Mouse (Mus musculus): Measurements from ENCODE around the gene Lmod3.

Lmod3 gene

DNA sequence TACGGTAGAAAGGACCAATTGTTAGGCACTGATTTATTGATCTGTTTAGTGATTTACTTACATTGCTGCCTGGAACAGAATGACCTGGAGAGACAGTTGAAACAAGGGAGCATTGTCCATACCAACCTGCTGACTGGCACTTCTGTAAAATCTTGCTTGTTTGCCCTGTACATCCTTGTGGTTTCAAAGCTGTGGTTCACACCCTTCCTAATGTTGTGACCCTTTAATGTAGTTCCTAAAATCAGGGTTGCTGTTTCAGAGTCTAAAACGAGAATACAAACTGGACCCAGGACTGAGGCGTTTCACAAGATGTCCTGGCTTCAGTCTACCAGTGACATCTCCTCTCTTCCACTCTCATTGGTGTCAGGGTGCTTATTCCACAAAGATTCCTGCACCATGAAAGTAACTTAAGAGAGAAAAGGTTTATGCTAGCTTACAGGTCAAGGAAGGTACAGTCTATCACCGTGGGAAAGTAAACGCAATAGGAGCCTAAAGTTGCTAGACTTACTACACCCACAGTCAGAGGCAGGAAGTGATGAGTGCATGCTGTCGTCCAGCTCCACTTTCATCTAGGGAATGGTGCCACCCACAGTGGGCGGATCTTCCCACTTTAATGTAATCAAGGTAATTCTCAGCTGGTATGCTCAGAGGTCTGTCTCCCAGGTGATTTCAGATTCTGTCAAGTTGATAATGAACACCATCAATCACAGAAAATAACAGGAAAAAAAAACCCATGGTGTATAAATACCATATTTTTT is 17.5 kb downstream of the Lmod3 start:
- in situ Hi-C loops (cut with MboI, MseI): no loop called here

DNA sequence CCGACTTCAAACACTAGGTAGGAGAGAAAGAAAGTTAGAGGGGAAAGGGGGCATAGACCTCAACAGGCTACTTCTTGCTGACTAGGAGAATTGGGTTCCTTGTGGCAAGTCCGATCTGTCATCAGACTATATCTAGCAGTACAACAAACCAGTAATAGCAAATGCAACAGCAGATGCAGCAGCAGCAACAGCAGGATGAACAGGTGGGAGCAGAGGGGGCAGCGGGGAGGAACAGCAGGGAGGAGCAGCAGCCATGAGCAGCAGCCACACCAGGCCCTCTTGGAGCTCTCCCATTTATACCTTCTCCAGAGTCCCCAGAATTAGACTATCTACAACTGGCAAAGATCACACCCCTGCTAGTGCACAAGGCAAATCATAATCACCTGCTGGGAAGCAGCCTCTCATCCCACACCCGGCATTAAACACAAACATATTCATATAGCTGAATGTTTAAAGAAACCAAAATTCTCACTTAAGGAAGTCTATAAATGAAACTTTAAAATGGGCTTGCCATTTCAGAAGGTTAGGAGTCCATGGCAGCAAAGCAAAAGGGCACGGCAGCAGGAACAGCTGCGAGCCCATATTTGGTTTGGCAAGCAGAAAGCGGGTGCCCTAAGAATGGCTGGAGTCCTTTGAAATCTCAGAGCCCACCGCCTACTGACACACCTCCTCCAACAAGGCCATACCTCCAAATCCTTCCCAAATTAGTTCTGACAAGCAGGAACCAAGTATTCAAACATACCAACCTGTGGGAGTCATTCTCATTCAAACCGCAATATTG is 25.3 kb downstream of the Lmod3 start:
- in situ Hi-C loops (cut with MboI, MseI): no loop called here

DNA sequence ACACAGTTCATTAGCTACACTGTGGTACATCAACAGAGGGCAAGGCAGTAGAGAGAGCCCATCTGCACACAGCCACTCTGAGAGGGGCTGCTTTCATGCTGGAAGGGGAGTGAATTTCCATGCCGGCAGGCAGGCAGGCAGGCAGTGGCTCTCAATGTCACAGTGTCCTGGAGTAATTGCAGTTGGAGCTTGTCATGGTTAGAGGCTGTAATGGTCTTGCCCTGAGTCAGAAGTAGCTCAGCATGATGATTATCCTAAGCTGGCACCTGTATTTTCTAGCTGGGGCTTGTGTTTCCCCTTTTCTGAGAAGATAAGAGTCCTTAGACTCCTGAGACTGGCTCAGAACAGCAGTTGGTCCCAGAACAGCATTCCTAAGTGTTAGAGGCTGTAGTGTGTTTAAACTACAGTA is 26.5 kb downstream of the Lmod3 start:
- in situ Hi-C loops (cut with MboI, MseI): no loop called here

DNA sequence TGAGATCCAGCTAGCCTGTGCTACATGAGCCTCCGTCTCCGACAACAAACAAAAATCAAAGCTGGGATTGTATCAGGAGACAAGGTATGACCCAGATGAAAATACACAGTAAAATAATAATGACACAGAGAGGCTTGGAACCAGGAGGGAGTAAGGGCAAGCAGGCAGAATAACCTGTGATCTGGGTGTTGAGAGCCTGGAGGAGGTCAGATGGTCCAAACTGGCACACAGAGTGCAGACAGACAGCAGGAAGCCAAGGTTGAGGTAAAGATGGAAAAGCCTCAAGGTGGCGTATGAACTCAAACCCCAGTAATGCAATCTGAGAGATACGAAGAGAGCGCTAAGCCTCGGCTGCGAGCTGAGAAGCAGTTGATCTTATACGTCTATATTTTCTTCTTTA is 28.1 kb downstream of the Lmod3 start:
- in situ Hi-C loops (cut with MboI, MseI): no loop called here

DNA sequence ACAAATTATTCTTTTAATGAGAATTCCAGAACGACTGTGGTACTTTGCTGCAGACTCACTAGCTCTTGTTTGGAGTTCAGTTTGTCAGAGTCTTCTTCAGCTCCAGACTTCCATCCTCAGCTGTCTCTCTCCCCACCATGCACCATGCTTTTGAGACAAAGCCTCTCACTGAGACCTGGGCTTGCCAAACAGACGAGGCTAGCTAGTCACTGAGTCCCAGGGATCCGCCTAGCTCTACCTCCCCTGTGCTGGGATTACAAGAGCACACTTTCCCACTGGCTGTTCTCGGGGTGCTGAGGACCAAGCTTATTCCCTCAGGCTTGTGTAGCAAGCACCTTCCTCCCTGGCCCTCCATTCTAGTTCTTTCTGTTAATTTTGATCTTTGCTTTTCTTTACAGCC is 29.0 kb downstream of the Lmod3 start:
- in situ Hi-C loops (cut with MboI, MseI): no loop called here

DNA sequence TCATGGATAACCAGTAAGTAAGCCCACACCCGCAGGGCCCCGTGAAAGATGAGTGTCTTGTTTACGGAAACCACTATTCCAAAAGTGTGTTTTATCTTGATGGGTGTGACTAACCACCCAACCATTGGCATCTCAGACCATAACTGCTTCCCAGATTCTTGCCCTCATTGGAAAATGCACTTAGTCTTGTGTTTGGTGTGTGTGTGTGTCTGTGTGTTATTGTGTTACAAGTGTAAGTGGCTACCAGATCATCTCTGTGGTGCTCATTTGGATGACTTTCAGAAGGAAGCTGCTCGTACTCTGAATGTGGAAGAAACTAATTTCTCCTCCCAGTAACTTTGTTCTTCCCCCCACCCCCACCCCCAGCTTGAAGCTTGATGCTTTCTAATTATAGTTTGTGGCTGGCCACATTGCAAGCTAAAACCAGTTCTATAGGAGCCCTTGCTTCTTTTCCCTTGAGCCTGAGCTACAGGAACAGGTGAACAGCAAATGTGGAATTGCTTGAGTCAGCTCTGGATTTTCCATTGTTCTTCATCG is 29.6 kb downstream of the Lmod3 start:
- in situ Hi-C loops (cut with MboI, MseI): no loop called here

DNA sequence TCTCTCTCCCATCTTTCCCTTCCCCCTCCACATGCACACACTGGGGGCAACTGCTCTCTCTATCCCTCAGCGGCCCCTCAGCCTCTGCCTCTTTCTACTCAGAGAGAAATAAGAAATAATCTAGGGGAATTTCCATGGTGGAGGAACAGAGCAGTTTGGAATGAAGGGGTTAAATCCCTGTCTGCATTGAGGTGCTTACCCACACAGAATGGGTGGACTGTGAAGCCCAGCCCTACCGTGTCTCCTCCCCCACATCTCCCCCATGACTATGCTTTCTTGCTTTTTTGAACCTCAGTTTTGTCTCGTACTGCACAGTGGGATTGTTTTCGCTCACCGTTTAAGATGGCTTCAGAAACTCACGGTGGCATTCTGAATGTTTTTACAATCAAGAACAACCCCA is 30.2 kb downstream of the Lmod3 start:
- in situ Hi-C loops (cut with MboI, MseI): no loop called here

DNA sequence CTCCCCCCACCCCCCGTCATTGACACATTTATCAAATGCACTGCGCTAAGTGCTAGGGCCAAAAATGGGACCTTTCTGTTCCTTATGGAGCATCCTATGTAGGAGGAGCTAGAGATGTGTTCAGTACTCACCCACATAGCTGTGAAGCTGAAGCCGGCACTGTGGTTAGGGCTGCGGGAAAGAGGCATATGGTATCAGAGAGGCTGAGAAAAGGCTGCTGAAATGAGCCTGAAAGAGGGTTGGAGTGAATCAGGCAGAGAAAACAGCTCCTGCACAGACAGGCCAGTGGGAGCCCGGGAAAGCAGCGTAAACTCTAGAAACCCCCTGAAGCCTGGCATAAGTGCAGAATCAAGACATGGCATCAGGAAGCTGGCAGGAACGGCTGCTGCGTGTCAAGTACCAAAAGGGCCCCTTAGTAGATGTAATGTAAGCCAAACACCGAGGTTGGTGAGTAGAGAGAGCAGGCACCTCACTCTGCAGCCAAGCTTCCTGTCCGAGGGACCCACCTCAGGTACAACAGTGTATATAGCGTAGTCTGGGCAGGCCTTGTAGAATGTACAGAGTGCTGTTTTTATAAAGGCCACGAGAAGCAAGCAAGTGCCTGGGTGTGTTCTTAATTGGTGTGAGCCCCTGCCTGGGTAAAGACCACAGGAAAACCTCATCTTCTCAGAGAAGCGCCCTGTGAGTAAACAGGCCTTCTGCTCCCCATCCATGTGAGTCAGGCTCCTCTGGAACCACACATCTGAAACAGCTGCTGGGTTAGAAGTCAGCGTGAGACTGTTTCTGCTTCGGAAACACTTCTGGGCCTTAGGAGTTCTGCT is 31.1 kb downstream of the Lmod3 start:
- in situ Hi-C loops (cut with MboI, MseI): no loop called here

DNA sequence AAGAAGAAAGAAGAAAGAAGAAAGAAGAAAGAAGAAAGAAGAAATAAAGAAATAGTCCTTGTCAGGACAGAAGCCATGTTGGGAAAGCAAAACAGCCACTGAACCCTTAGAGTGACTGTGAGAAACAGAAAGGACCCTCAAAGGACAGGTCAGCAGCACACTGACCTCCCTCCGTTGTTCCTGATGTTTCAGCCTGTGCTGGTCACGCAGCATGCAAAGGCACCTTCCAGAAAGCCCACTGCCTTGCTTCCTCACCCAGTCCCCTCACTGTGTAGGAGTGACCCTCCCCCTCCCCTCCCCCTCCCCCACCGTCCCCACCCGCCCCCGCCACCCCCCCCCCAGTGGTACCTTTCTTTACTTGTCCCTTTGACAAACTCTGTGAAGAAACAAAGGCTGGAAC is 31.9 kb downstream of the Lmod3 start:
- in situ Hi-C loops (cut with MboI, MseI): no loop called here

DNA sequence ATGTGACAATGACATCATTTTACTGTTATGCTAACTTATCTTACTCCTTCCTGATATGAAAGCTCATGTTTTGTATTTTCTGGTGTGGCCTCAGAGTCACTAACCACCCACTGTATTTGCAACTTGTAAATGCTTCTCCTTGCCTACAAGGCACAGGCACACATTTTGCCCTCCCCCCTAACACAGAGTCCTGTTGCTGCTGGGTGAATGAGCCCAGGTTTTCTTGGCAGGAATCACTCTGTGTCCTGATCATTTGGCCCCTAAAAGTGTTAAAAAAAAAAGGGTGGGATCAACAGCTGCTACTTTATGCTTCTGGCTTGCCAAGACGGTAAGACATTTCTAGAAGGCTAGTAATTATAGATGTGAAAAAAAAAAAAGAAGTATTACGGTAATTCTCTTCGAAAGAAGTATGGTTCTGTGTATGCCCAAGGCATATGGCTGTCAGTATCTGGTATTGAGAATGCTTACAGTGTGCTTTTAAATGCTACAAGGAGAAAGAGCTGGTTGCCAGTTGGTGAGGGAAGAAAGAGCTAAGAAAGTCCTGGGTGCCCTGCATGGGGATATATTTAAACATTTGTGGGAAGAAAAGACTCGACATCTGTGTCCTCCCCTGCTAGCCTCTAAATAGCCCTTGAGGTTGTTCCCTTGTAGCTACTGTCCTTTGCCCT is 36.3 kb downstream of the Lmod3 start:
- in situ Hi-C loops (cut with MboI, MseI): loop anchor here (10.0 kb wide), 1 partner anchor 79 kb away; no protein-coding TSS in a partner anchor

DNA sequence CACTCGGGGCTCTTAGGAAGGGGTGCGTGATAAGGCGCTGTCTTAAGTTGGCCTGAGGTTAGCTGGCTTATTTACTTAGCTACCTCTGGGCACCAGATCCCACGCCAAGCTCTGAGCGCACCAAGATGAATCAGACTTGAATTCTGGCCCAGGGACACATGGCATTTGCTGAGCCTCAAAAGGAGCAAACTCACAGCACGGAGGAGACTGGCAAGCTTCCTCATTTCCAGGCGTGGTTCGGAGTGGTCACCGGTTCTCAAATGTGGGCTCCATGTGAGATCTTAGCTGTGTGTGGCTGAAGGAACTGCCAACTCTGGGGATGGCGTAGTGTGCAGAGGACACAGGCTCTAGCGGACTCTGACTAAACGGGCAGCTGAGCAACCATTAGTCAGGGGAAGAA is 40.6 kb downstream of the Lmod3 start:
- in situ Hi-C loops (cut with MboI, MseI): loop anchor here (10.0 kb wide), 1 partner anchor 83 kb away; no protein-coding TSS in a partner anchor

DNA sequence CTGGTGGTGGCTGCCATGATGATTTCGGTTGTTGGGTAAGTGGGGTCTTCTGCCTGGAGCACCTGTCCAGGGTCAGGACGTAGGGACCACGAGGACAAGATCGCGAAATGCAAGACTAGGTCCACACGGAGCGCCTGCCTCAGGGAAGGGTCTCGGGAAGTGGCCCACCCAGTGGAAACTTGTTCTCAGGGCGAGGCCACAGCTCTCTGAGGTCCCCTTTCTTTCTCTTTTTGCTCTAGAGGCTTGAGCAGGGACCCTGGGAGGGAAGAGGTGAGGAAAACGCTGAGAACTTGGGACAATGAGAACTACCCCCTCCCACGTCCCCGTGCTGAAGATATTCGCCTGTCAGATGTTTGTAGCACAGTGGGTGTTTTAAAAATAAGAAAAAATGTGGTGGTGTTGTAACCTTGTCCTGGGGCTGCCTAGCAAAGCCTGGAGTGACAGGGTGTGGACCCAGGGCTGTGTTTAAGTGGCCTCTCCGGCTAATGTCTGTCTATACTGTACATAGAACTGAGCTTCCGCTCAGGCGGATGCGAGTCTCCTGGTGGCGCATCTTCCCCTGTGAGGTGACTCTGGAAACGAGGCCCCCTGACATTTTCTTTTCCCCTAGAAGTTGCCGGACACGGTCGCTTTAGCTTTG is 41.5 kb downstream of the Lmod3 start:
- in situ Hi-C loops (cut with MboI, MseI): loop anchor here (10.0 kb wide), 1 partner anchor 84 kb away; no protein-coding TSS in a partner anchor

DNA sequence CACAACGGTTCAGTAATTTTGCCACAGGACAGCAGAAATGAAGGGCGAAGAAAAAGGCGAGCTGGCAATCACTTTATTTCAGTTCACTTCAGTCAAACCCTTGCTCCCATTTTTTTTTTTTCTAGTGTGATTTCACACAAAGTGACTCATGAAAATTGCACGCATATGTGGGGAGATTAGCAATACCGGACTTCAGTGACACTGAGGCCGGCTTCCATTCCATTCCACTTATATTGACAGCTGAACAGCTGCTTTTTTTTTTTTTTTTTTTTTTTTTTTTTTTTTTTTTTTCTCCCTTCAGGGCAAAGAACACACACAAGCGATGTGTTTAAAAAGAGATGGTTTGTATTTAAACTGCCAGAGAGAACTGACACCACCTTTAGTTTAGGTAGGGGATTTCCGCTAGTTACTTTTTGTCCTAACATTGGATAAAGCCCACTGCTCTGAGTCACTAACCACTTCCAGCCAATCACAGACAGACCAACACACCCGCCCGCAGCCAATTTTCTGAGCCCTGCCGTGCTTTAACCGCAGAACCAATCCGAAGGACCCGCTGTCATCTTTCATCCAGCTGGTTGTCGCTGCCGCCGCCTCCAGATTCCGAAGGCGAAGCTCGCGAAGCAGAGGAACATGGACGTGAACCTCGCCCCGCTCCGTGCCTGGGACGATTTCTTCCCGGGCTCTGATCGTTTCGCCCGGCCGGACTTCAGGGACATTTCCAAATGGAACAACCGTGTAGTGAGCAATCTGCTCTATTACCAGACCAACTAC is 42.2 kb downstream of the Lmod3 start, which contains the start of gene Arl6ip5:
Gene Arl6ip5 (plus strand): TSS at position 499 of the 771 bp plus-strand sequence.
- in situ Hi-C loops (cut with MboI, MseI): loop anchor here (10.0 kb wide), 1 partner anchor 84 kb away; no protein-coding TSS in a partner anchor

DNA sequence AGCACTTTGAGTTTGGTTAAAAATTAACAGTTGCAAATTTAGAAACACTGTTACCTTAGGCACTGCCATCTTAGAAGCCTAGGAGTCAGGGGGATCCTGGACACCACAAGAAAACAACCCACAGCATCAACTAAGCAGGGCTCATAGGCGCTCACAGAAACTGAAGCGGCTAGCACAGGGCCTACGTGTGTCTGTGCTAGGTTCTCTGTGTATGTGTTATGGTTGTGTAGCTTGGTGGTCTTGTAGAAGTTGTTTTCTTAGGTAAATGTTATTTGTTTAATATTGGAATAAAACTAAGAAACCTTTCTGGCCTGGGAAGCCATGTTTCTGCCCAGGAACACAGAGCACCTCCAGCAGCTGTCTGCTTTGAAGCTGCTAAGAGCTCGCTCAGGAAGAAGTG is 42.8 kb downstream of the Lmod3 start:
- in situ Hi-C loops (cut with MboI, MseI): loop anchor here (5.0 to 10.0 kb wide), 2 partner anchors 85 to 103 kb away; no protein-coding TSS in a partner anchor

DNA sequence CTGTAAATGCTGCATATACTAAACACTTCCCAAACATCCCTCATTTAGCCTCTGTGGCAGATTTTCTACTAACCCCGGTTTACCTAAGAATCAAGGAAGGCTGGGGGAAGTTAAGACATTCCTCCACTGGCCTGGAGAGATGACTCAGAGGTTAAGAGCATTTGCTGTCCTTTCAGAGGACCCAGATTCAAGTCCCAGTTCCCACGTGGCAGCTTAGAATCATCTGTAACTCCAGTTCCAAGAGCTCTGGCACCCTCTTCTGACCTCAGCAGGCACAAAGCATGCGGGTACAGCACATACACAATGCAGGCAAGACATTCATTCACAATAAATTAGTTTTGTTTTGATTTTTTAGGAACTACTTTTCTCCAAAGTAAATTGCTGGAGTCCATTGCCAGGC is 43.4 kb downstream of the Lmod3 start:
- in situ Hi-C loops (cut with MboI, MseI): loop anchor here (5.0 kb wide), 1 partner anchor 103 kb away; no protein-coding TSS in a partner anchor

DNA sequence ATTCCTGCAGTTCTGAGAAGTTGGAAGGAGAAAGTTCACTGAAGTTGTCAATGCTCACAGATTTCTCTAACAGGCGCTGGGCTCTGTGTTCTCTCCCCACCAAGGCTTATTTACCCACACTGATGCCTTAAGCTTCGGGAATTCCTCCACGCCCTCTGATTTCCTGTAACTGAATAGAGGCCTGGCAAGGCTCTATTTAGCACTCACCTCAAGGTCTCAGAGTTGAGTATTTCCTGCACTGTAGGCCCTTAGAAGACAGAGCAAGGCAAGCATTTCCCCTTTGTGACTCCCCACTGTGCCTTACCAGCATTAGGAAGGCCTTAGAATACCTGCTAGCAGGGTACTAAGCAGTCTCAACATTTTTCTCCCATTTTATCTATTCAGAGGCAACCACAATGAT is 44.2 kb downstream of the Lmod3 start:
- in situ Hi-C loops (cut with MboI, MseI): loop anchor here (5.0 kb wide), 1 partner anchor 104 kb away; no protein-coding TSS in a partner anchor

DNA sequence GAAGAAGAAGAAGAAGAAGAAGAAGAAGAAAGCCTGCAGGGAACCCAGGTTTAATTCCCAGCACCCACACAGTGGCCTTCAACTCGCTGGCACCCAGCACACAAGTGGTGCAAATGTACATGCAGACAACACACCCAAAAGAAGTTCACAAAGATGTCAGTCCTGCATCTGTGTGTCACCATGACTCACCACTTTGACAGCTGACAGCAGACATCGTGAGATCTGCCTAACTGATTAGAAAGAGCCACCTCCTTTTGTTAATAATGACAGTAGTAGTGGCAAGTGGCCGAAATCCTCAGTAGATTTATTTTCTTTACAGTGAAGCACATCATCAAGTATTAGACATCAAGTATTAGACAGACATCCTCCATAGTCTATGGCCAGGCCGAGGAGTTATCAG is 45.5 kb downstream of the Lmod3 start:
- in situ Hi-C loops (cut with MboI, MseI): loop anchor here (5.0 kb wide), 1 partner anchor 105 kb away; no protein-coding TSS in a partner anchor

DNA sequence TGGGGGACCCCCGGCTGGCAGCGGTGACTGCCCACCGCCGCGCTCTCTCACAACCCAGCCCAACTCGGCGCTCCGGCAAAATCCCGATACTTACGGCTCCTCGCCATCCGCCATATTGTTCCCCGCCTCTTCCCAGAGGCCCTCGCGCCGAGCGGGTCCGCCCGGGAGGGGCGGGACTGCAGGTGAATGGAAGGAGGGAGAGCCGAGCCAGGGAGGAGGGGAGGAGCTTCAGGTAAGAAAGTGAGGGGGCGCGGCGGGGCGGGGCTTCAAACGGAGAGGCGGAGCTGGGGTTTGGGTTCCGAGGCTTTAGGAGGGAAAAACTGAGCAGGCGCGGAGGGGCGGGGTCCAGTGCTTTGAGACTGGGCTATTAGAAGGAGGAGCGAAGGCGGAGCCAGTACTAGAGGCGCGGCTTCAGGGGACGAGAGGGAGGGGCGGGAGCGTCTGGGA is 47.1 kb downstream of the Lmod3 start, which contains the start of gene Uba3:
Gene Uba3 (minus strand): TSS at position 209 of the 447 bp plus-strand sequence.
- in situ Hi-C loops (cut with MboI, MseI): loop anchor here (5.0 kb wide), 1 partner anchor 107 kb away; no protein-coding TSS in a partner anchor

DNA sequence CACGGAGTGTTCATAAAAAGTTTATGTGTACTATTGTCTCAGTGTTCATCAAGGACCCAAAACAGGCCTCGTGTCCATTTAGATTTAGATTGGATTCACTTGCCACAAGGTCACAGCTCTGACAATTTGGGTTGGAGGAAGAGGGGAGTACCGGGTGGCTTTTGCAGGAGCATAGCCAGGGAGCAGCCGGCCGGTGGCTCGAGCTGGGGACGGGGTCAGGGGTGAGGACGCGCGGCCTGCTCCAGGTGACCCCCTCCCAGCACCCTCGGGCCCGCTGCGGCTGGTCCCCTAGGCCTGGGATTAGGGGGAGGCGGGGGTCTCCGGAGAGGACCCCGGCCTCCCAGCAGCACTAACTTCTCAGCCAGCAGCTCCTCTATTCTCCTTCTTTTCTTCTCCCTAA is 47.6 kb downstream of the Lmod3 start:
- in situ Hi-C loops (cut with MboI, MseI): loop anchor here (5.0 kb wide), 1 partner anchor 107 kb away; no protein-coding TSS in a partner anchor
